Mouse (Mus musculus): ENCODE measurements around the gene Stx11. TPM values are rescaled to one million over a fixed set of nuclear protein-coding genes. Genes with fewer than 3 reads are reported as not detected.

Gene Stx11
- polyA plus RNA-seq, 1 experiment from 2014 or later: 2.7 TPM

Other genes with a start within 250 kb of the Stx11 start
- gene Utrn, start 94.9 kb downstream of the Stx11 start, polyA plus RNA-seq (2014; fragmentation: Nextera tagmentation; extraction: Ambion mirVana): 46.4 and 47.4 TPM in 2 replicates
- gene Sf3b5, start 41.0 kb upstream of the Stx11 start, polyA plus RNA-seq (2014; fragmentation: Nextera tagmentation; extraction: Ambion mirVana): 35.9 and 40.7 TPM in 2 replicates
- gene Plagl1, start 96.2 kb upstream of the Stx11 start, polyA plus RNA-seq (2014; fragmentation: Nextera tagmentation; extraction: Ambion mirVana): 147 and 150 TPM in 2 replicates
- not detected in 2 replicates for gene Zc2hc1b, start 213.7 kb upstream of the Stx11 start, polyA plus RNA-seq (2014; fragmentation: Nextera tagmentation; extraction: Ambion mirVana)
- gene Ltv1, start 228.9 kb upstream of the Stx11 start, polyA plus RNA-seq (2014; fragmentation: Nextera tagmentation; extraction: Ambion mirVana): 74.5 and 78.5 TPM in 2 replicates